Mouse (Mus musculus): ENCODE results near the gene Polr2l. TPM values are rescaled to one million over a fixed set of nuclear protein-coding genes. Genes with fewer than 3 reads are reported as not detected.
A peak's percentile ranks its signal among the peaks of the same experiment; 100 is the strongest.

The Polr2l gene
- polyA plus RNA-seq, 1 experiment from 2014 or later, result 78.0 TPM

DNA sequence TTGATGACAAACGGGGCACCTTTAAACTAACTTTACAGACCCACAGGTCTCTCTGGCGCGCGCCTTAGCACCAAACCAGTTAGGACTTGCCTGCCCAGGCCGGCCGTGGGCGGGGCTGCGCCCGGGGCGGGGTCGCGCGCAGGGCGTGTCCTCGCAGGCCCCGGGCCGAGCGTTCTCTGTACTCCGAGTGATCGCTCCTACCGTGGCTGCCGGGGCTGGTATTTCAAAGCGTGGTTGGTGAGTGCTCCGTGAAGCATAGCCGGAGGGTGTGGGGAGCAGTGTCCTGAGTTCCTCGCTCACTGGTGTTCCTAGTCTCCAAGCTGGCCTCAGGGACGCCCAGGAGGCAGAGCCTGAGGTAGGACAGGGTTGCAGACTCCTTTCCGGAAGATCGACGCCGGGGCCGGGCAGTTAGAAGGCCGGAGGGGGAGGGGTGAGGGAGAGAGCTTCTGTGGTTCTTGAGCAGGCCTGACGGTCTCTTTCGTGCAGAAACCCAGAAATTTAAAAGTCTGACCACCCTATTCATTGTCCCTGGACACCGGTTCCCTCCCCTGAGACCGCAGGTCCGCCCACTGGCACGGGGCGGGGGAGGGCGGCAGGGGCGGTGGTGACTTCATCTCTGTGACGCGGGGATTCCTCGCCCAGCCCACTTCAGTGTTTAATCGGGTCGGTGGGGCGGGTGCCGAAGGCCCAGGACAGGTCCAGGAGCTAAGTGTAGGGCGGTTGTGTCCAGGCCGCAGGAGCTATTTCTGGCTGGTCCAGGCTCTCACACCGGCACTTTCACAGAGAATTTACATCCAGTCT is 7.5 kb downstream of the Polr2l start, which contains the start of gene Cd151:
TSS of gene Cd151 (plus strand) at position 163 of the 801 bp plus-strand sequence.
- peak within 1 kb of the TSS; percentile 95 to 98 for H3K27ac ChIP-seq (replicated peaks in 1 of 2; ENCODE audit: control insufficient read depth in 1 of 2, insufficient read depth in 1 of 2, low read depth in 2 of 2, low read length in 2 of 2)
- H3K4me1 ChIP-seq (ENCODE audit: control insufficient read depth in 2 of 2, insufficient read depth in 2 of 2, low read length in 2 of 2), result peaks cover 36 to 46% of the 10 kb centered on the region in 2 experiments
- peak within 1 kb of the TSS; percentile 96 for H3K9ac ChIP-seq (ENCODE audit: low read length)
- peak within 1 kb of the TSS; percentile 77 to 85 for H3K4me3 ChIP-seq (ENCODE audit: control insufficient read depth in 1 of 2, insufficient read depth in 1 of 2, low read depth in 1 of 2, low read length in 2 of 2)
- peaks cover 20% of the 10 kb centered on the region for H3K27me3 ChIP-seq (ENCODE audit: control insufficient read depth, insufficient read depth, low read length)
- WGBS, result under 1% methylated on average over 52 of the region's 52 CpGs
- peaks cover 32% of the 10 kb centered on the region for H3K36me3 ChIP-seq (ENCODE audit: control insufficient read depth, insufficient read depth, low read length)
- peak; percentile 73 for ATAC-seq (ENCODE audit: insufficient number of reproducible peaks, insufficient read depth, low FRiP score, low read depth)
- H3K4me2 ChIP-seq (ENCODE audit: low read length), result peak within 1 kb of the TSS; percentile 91
- H3K9me3 ChIP-seq (ENCODE audit: control insufficient read depth, low read length), result no peaks in the 10 kb centered on the region

DNA sequence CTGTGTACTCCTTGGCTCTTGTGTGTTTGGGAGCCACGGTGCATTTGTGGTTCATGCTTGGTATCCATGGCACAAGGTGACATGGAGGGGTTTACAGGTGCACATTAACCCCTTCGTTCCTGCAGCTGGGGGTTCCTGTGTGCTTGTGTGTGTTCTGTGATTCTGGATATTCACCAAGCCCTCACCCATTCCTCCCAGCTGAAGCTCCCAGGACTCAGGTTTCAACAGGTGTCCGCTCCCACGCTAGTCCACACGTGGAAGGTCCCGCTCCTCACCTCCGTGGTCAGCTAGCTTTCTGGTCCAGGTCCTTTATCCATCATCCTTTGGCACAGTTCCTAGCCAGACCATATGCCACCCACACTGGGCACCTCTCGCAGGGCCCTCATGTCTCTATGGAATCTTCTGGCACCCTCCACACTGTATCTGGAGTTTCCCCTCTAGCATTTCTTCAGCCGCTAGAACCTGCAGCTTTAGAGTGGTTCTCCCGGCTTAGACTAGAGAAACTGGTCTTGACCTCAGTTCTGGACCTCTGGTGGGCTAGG is 8.3 kb downstream of the Polr2l start:
- H3K36me3 ChIP-seq (ENCODE audit: control insufficient read depth, insufficient read depth, low read length), result peaks cover 25% of the 10 kb centered on the region
- H3K27ac ChIP-seq (replicated peaks in 1 of 2; ENCODE audit: control insufficient read depth in 1 of 2, insufficient read depth in 1 of 2, low read depth in 2 of 2, low read length in 2 of 2), result peak overlapping the region; percentile 6 to 98; a peak in 3 of 4 replicates
- peaks cover 39 to 53% of the 10 kb centered on the region in 2 experiments for H3K4me1 ChIP-seq (ENCODE audit: control insufficient read depth in 2 of 2, insufficient read depth in 2 of 2, low read length in 2 of 2)
- no peaks in the 10 kb centered on the region for H3K9me3 ChIP-seq (ENCODE audit: control insufficient read depth, low read length)
- no peak for ATAC-seq (ENCODE audit: insufficient number of reproducible peaks, insufficient read depth, low FRiP score, low read depth)
- 62% methylated on average over 10 of the region's 10 CpGs for WGBS
- peak overlapping the region; percentile 77 to 85 for H3K4me3 ChIP-seq (ENCODE audit: control insufficient read depth in 1 of 2, insufficient read depth in 1 of 2, low read depth in 1 of 2, low read length in 2 of 2)
- H3K4me2 ChIP-seq (ENCODE audit: low read length), result peak overlapping the region; percentile 91
- peak overlapping the region; percentile 96 for H3K9ac ChIP-seq (ENCODE audit: low read length)
- H3K27me3 ChIP-seq (ENCODE audit: control insufficient read depth, insufficient read depth, low read length), result peaks cover 24% of the 10 kb centered on the region

DNA sequence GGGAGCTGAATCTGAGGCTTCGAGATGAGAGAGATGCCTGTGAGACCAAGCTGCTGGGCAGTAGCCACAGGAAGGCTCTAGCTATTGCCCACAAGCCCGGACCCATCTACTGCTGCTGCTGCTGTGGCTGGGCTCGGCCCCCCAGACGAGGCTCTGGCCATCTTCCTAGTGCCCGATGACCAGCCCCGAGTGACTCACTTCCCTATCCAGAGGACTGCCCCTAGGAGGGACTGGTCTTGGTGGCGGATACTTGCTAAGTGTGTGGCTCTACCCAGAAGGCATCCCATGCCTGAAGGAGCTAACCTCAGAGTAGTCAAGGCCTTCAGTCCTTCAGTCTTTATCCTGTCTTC is 8.9 kb downstream of the Polr2l start:
- peak overlapping the region; percentile 11; the same call in 1 of the 2 replicates for H3K9ac ChIP-seq (ENCODE audit: low read length)
- peak overlapping the region; percentile 64 for H3K4me2 ChIP-seq (ENCODE audit: low read length)
- peaks cover 41 to 58% of the 10 kb centered on the region in 2 experiments for H3K4me1 ChIP-seq (ENCODE audit: control insufficient read depth in 2 of 2, insufficient read depth in 2 of 2, low read length in 2 of 2)
- ATAC-seq (ENCODE audit: insufficient number of reproducible peaks, insufficient read depth, low FRiP score, low read depth), result no peak
- peak overlapping the region; percentile 10 to 33; a peak in 2 of 4 replicates for H3K27ac ChIP-seq (replicated peaks in 1 of 2; ENCODE audit: control insufficient read depth in 1 of 2, insufficient read depth in 1 of 2, low read depth in 2 of 2, low read length in 2 of 2)
- no peak overlapping the region for H3K4me3 ChIP-seq (ENCODE audit: control insufficient read depth in 1 of 2, insufficient read depth in 1 of 2, low read depth in 1 of 2, low read length in 2 of 2)
- peaks cover 26% of the 10 kb centered on the region for H3K27me3 ChIP-seq (ENCODE audit: control insufficient read depth, insufficient read depth, low read length)
- H3K36me3 ChIP-seq (ENCODE audit: control insufficient read depth, insufficient read depth, low read length), result peaks cover 18% of the 10 kb centered on the region
- 56% methylated on average over 7 of the region's 7 CpGs for WGBS
- no peaks in the 10 kb centered on the region for H3K9me3 ChIP-seq (ENCODE audit: control insufficient read depth, low read length)

DNA sequence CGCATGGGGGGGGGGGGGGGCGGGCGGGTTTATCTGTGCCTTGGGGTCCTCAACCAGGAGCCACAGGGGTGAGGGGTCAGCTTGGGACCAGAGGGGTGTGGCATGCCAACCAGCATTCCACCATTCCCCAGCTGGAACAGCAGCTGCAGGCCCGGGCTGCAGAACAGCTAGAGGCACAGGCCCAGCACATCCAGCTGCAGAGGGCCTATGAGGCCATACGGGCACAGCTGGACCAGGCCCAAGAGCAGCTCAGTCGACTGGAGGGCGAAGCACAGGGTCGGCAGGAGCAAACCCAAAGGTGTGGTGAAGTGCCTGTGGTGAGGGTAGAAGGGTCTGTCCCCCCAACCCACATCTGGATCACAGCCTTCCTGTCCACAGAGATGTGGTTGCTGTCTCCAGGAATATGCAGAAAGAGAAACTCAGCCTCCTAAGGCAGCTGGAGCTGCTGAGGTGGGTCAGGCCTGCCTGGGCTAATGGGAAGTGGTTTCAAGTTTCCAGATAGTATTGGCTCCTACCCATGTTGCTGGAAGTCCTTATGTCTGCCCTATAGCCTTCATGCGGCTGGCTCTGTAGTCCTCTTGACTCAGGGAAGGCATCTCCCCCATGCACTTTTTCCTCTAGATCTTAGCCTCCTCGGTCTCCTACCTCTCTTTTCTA is 9.4 kb downstream of the Polr2l start:
- H3K9me3 ChIP-seq (ENCODE audit: control insufficient read depth, low read length), result no peaks in the 10 kb centered on the region
- ATAC-seq (ENCODE audit: insufficient number of reproducible peaks, insufficient read depth, low FRiP score, low read depth), result no peak
- H3K36me3 ChIP-seq (ENCODE audit: control insufficient read depth, insufficient read depth, low read length), result peaks cover 13% of the 10 kb centered on the region
- H3K4me1 ChIP-seq (ENCODE audit: control insufficient read depth in 2 of 2, insufficient read depth in 2 of 2, low read length in 2 of 2), result peaks cover 41 to 61% of the 10 kb centered on the region in 2 experiments
- peak overlapping the region; percentile 65; the same call in 1 of the 2 replicates for H3K9ac ChIP-seq (ENCODE audit: low read length)
- H3K27me3 ChIP-seq (ENCODE audit: control insufficient read depth, insufficient read depth, low read length), result peaks cover 30% of the 10 kb centered on the region
- peak overlapping the region in 1 of 2 experiments; percentile 25; a peak in 1 of 4 replicates for H3K4me3 ChIP-seq (ENCODE audit: control insufficient read depth in 1 of 2, insufficient read depth in 1 of 2, low read depth in 1 of 2, low read length in 2 of 2)
- peak overlapping the region; percentile 10 to 33; a peak in 2 of 4 replicates for H3K27ac ChIP-seq (replicated peaks in 1 of 2; ENCODE audit: control insufficient read depth in 1 of 2, insufficient read depth in 1 of 2, low read depth in 2 of 2, low read length in 2 of 2)
- 60% methylated on average over 7 of the region's 10 CpGs for WGBS
- peak overlapping the region; percentile 64 for H3K4me2 ChIP-seq (ENCODE audit: low read length)

DNA sequence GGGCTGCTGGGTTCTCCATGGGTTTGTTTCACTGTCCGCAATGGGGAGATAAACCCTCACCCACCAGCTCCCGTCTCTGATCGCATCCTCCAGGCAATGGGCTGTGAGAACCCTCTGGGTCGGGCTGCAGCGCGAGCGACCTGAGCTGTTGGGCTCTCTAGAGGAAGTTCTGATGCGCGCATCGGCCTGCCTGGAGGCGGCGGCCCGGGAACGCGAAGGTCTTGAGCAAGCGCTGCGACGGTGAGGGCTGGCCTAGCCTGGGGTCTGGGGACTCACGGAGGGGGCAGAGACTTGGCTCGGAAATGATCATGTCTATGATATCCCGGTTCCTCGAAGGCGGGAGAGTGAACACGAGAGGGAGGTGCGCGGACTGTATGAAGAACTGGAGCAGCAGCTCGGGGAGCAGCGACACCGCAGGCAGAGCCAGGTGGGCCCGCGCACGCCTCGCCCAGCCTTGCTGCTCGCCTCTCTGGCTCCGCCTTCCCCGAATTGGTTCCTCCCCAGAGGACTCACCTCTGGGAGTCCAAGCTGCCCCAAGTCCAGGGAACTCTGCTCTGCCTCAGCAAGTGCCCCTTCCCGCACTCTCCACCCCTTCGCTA is 10.2 kb downstream of the Polr2l start:
- 9% methylated on average over 38 of the region's 38 CpGs for WGBS
- H3K27me3 ChIP-seq (ENCODE audit: control insufficient read depth, insufficient read depth, low read length), result peaks cover 30% of the 10 kb centered on the region

DNA sequence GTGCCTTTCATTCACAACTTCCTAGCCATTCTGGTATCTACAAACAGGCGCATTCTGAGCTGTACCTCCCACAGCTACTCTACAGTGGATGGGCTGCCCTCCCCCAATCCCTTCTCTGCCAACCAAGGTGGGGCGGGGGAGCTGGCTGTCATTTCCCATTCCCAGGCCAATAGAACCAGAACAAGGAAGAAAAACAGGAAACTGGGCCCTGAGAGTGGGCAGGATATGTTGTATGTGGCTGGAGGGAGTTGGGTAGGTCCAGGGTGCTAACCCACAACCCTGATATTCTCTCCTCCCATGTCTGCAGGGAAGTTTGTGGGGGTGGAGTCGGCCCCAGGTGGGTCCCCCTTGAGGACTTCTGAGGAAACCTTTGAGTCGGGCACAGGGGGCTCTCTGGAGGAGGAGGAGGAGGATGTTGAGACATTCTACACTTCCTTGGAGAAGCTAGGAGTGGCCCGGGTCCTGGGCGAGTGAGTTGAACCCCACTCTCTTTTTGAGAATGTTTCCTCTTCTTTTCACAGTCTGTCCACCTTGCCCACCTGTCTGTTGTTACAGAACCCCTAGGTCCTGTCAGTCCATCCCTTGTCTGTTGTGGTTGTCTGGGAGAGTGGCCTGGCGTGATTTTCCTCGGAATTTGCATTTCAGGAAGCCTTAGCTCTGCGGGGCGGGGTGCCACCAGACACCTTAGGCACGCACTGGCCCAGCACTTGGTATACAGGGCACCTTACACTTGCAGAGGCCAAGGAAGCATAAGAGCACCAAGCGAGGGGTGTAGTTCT is 10.9 kb downstream of the Polr2l start:
- 31% methylated on average over 12 of the region's 12 CpGs for WGBS
- Histone ChIP-seq H3K36me3 (ENCODE audit: control insufficient read depth, insufficient read depth, low read length) (peaks cover 13% of the 10 kb centered on the region), H3K4me1 (ENCODE audit: control insufficient read depth in 2 of 2, insufficient read depth in 2 of 2, low read length in 2 of 2) (peaks cover 31 to 50% of the 10 kb centered on the region in 2 experiments), H3K4me3 (ENCODE audit: control insufficient read depth in 1 of 2, insufficient read depth in 1 of 2, low read depth in 1 of 2, low read length in 2 of 2) (peak overlapping the region; percentile 7 to 25), H3K4me2 (ENCODE audit: low read length) (peak overlapping the region; percentile 64), H3K9me3 (ENCODE audit: control insufficient read depth, low read length) (no peaks in the 10 kb centered on the region), H3K27ac (replicated peaks in 1 of 2; ENCODE audit: control insufficient read depth in 1 of 2, insufficient read depth in 1 of 2, low read depth in 2 of 2, low read length in 2 of 2) (peak overlapping the region; percentile 45 to 73), H3K9ac (ENCODE audit: low read length) (peak overlapping the region; percentile 65; the same call in 1 of the 2 replicates), H3K27me3 (ENCODE audit: control insufficient read depth, insufficient read depth, low read length) (peaks cover 30% of the 10 kb centered on the region)
- ATAC-seq (ENCODE audit: insufficient number of reproducible peaks, insufficient read depth, low FRiP score, low read depth), result peak; percentile 0; the same call in 1 of the 2 replicates

More for the DNA sequence above, 10.2 kb downstream of the Polr2l start:
- Histone ChIP-seq H3K9me3 (ENCODE audit: control insufficient read depth, low read length) (no peaks in the 10 kb centered on the region), H3K36me3 (ENCODE audit: control insufficient read depth, insufficient read depth, low read length) (peaks cover 11% of the 10 kb centered on the region), H3K9ac (ENCODE audit: low read length) (peak overlapping the region; percentile 65), H3K4me1 (ENCODE audit: control insufficient read depth in 2 of 2, insufficient read depth in 2 of 2, low read length in 2 of 2) (peaks cover 38 to 57% of the 10 kb centered on the region in 2 experiments), H3K4me3 (ENCODE audit: control insufficient read depth in 1 of 2, insufficient read depth in 1 of 2, low read depth in 1 of 2, low read length in 2 of 2) (peak overlapping the region; percentile 7 to 25), H3K27ac (replicated peaks in 1 of 2; ENCODE audit: control insufficient read depth in 1 of 2, insufficient read depth in 1 of 2, low read depth in 2 of 2, low read length in 2 of 2) (peak overlapping the region; percentile 11 to 73; a peak in 2 of 4 replicates), H3K4me2 (ENCODE audit: low read length) (peak overlapping the region; percentile 64)
- no peak for ATAC-seq (ENCODE audit: insufficient number of reproducible peaks, insufficient read depth, low FRiP score, low read depth)
